Mouse (Mus musculus): Measurements from ENCODE around the gene Izumo4.

DNA sequence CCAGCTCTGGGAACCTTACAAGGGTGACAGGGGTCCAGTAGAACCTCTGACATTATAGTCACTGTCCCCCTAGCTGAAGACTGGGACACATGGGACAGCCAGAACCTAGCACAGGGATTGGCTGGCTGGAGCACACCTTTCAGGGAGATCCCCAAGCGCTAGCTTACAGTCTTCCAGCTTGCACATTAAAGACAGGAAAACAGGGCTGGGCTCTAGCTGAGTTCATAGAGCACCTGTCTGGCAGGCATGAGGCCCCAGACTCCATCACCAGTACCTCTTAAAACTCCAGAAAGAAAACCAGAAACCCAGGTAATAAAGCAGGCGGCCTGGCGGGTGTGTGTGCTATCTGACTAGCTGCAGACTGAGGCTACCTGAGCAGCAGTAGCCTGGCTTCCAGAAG is 28.3 kb upstream of the Izumo4 start:
- no peak for TF ChIP-seq GATA1 (IDR thresholded peaks at IDR 0.05; ENCODE audit: low read length)
- no peak for TF ChIP-seq TAL1 (IDR thresholded peaks at IDR 0.05; ENCODE audit: low read length)
